24 mouse cellular contexts compared by ENCODE assay signal in the genomic region with DNA sequence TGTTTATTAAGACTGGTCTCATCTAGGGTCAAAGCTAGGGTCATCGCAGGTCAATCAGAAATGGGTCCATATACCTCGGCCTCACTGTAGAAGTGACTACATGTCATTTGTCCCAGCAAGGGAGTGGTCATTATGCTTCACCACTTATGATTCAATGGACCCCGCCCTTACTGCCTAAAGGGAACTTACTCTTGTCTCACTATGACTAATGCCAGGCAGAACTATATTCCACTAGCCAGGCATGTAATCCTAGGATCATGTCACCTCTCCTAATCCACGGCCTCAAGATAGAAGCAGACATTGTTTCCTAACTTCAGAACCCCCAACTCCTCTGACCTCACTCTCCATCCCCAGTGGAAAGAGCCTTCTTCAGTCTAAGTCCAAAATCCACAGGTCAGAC.
DNase-seq lines count a peak whose midpoint lies in the region; ATAC-seq lines count a peak whose summit lies in the region.
"Had no signal": no experiment of that assay in that cellular context is flagged by ENCODE, and none has a peak within 500 bp of the region (broad histone marks: within the 10 kb centered on the region; RNA-seq: fewer than 3 reads in every experiment).

No protein-coding gene starts in this region.

- no peak for DNase-seq in neural tube, embryonic 11.5 days (ENCODE audit: low spot score)
- DNase-seq in neural tube, embryonic 10.5 days (ENCODE audit: extremely low spot score, low spot score), result no peak
- peak; percentile 28 for DNase-seq in NIH3T3 (ENCODE audit: low read depth)
- DNase-seq in gastrocnemius, postnatal 4 days (ENCODE audit: low spot score in 2 of 2), result no peak
- no peak for DNase-seq in embryo, embryonic 9.5 days (ENCODE audit: extremely low spot score)
- DNase-seq: adrenal gland, postnatal 10 days; cerebellum, adult 11 months; cerebellum, adult 8-10 months; cerebellum, postnatal 14 days; embryo, embryonic 11 days; forebrain, postnatal 0 days; gastrocnemius, adult 2 months; gastrocnemius, postnatal 25 days; heart, adult 11 months; heart, postnatal 4 days had no signal

- H3K36me3 ChIP-seq in neural tube, embryonic 11.5 days (ENCODE audit: control insufficient read depth, insufficient read depth, low read length), result no peaks in the 10 kb centered on the region
- H3K36me3 ChIP-seq: embryonic facial prominence, embryonic 12.5 days; heart, embryonic 13.5 days; hindbrain, embryonic 12.5 days; intestine, embryonic 15.5 days had no signal

- H3K4me3 ChIP-seq in neural tube, embryonic 11.5 days (ENCODE audit: low read depth, low read length), result no peak overlapping the region
- H3K4me3 ChIP-seq: embryonic facial prominence, embryonic 12.5 days; forebrain, embryonic 13.5 days; gastrocnemius, adult 2 months; heart, embryonic 13.5 days; hindbrain, embryonic 12.5 days; intestine, embryonic 15.5 days had no signal

- no peak overlapping the region for H3K4me2 ChIP-seq in neural tube, embryonic 11.5 days (ENCODE audit: low read depth)
- H3K4me2 ChIP-seq: embryonic facial prominence, embryonic 12.5 days; forebrain, embryonic 13.5 days; heart, embryonic 13.5 days; hindbrain, embryonic 12.5 days; intestine, embryonic 15.5 days had no signal

- no peaks in the 10 kb centered on the region for H3K27me3 ChIP-seq in neural tube, embryonic 11.5 days (ENCODE audit: control insufficient read depth, insufficient read depth, low read length)
- H3K27me3 ChIP-seq: CH12.LX; embryonic facial prominence, embryonic 12.5 days; forebrain, embryonic 13.5 days; heart, embryonic 13.5 days; hindbrain, embryonic 12.5 days; intestine, embryonic 15.5 days had no signal

- no peak overlapping the region for H3K27ac ChIP-seq in neural tube, embryonic 11.5 days (ENCODE audit: low read depth, low read length)
- H3K27ac ChIP-seq: embryonic facial prominence, embryonic 12.5 days; forebrain, embryonic 13.5 days; gastrocnemius, adult 2 months; heart, embryonic 13.5 days; hindbrain, embryonic 12.5 days; intestine, embryonic 15.5 days had no signal

- H3K4me1 ChIP-seq in neural tube, embryonic 11.5 days (ENCODE audit: control insufficient read depth, insufficient read depth, low read length), result no peaks in the 10 kb centered on the region
- H3K4me1 ChIP-seq: forebrain, embryonic 13.5 days; hindbrain, embryonic 12.5 days had no signal

- no peaks in the 10 kb centered on the region for H3K9me3 ChIP-seq in neural tube, embryonic 11.5 days (ENCODE audit: control insufficient read depth, low read length)
- H3K9me3 ChIP-seq: embryonic facial prominence, embryonic 12.5 days; forebrain, embryonic 13.5 days; heart, embryonic 13.5 days; hindbrain, embryonic 12.5 days; intestine, embryonic 15.5 days had no signal

- WGBS in neural tube, embryonic 11.5 days, result 92% methylated on average over 4 of the region's 4 CpGs

- no peak overlapping the region for H3K9ac ChIP-seq in neural tube, embryonic 11.5 days (ENCODE audit: low read length)
- H3K9ac ChIP-seq: embryonic facial prominence, embryonic 12.5 days; forebrain, embryonic 13.5 days; forebrain, postnatal 0 days; heart, embryonic 13.5 days; hindbrain, embryonic 12.5 days; intestine, embryonic 15.5 days had no signal

- ATAC-seq in neural tube, embryonic 11.5 days (ENCODE audit: insufficient read depth, low FRiP score, low TSS enrichment), result peak; percentile 23; the same call in 1 of the 2 replicates
- ATAC-seq in inflammation-experienced regulatory T-cells, adult 6 months, result peak; percentile 35
- no peak for ATAC-seq in frontal cortex, adult (ENCODE audit: low TSS enrichment)
- ATAC-seq: forebrain, embryonic 13.5 days; forebrain, postnatal 0 days; hindbrain, embryonic 16.5 days; intestine, embryonic 15.5 days had no signal
